Mouse (Mus musculus) cerebellum, adult 2 months (tissue): ENCODE measurements around the gene Sirt4. TPM values are rescaled to one million over a fixed set of nuclear protein-coding genes. Genes with fewer than 3 reads are reported as not detected.
A peak's percentile ranks its signal among the peaks of the same experiment; 100 is the strongest.
"Not testable (repeated sequence)": the region's sequence is repeated elsewhere in the genome, so short reads cannot be mapped to it uniquely, and the experiment has no call there.

Experiments
- DNase-seq, 2 experiments: peaks; one replicate each; pipeline ENCODE4 v3.0.0; 2021
- H3K27ac ChIP-seq: fragments of 200-500 bp; 2 replicates; pipeline ENCODE4 v1.5.1; 2012; ENCODE audit warnings: low read length, control low read depth, inconsistent platforms; ENCODE audit not compliant: insufficient read depth
- H3K27me3 ChIP-seq: fragments of 200-500 bp; 2 replicates; pipeline ENCODE4 v1.6.1; 2012; ENCODE audit warnings: inconsistent platforms, mild to moderate bottlenecking, low read length, moderate library complexity; ENCODE audit not compliant: control insufficient read depth, insufficient read depth
- H3K4me1 ChIP-seq: fragments of 200-500 bp; 2 replicates; pipeline ENCODE4 v1.6.1; 2011; ENCODE audit warnings: low read length; ENCODE audit not compliant: control insufficient read depth, insufficient read depth
- H3K4me3 ChIP-seq: fragments of 200-500 bp; replicated peaks from 2 replicates; pipeline ENCODE3; 2011; ENCODE audit warnings: mild to moderate bottlenecking, low read depth, low read length, control low read depth; ENCODE audit not compliant: insufficient read depth
- CTCF ChIP-seq: fragments of 200-500 bp; IDR thresholded peaks from 2 replicates; pipeline ENCODE4 v1.5.1; 2011; ENCODE audit warnings: low read depth, mild to moderate bottlenecking, control low read depth, low read length, moderate library complexity, borderline replicate concordance; ENCODE audit not compliant: insufficient read depth
- POLR2A ChIP-seq: fragments of 200-500 bp; IDR thresholded peaks from 2 replicates; pipeline ENCODE4 v1.6.1; 2011; ENCODE audit warnings: low read length, control low read depth, borderline replicate concordance; ENCODE audit not compliant: insufficient read depth
- WGBS: fragments of 180-500 bp; shearing (Covaris S2); methylation state at CpG from one replicate; pipeline ENCODE4 v1.1.7; 2018; 5-methylcytosine and 5-hydroxymethylcytosine counted together
- polyA plus RNA-seq: library from polyadenylated mRNA; depleted of rRNA; stranded (reverse); fragments of >200 nt; gene quantifications from 2 replicates; pipeline ENCODE4 v1.2.3, GENCODE M21; 2012

The Sirt4 gene
- polyA plus RNA-seq, 1 experiment: 114 TPM

DNA sequence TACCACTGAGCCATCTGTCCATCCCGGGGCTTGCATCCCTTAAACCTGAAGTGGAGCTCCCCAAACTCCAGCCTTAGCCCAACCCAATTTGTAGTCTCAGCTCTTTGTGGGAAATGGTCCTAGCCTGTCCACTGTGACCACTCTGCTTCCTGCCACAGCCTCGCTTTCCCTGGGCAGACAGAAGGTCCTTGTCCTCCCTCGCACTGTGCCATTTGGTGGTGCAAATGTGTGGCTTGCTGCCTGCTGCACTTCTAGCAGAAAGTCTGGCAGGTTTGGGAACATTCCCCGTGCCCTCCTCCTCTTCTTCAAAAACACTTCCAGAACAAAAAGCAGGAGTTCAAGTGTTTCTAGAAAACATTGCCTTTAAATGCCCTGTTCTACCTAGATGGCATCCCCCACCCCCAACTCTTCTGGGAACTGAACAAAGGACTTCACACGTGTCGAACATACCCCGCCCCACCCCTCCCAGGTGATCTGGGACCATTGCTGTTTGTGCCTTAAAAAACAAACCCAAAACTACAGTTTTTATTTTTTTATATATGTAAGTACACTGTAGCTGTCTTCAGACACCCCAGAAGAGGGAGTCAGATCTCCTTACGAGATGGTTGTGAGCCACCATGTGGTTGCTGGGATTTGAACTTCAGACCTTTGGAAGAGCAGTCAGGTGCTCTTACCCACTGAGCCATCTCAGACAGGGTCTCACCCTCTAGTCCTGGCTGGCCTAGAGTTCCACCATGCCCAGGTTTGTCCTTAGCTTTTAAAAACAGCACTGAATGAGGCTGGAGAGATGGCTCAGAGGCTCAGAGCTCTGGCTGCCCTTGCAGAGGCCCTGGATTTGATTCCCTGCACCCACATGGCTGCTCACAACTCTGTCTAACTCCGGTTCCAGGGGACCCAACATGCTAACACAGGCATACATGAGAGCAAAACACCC is 14.0 kb upstream of the Sirt4 start:
- peak; percentile 66 to 73 for DNase-seq
- WGBS: 44% methylated on average over 9 of the region's 9 CpGs
- Histone ChIP-seq H3K27ac (peak overlapping the region; percentile 51; the same call in 1 of the 2 replicates), H3K4me3 (no peak overlapping the region), H3K27me3 (no peaks in the 10 kb centered on the region), H3K4me1 (peaks cover 6% of the 10 kb centered on the region; the same call in 1 of the 2 replicates)
- no peak for TF ChIP-seq CTCF
- TF ChIP-seq POLR2A: no peak

DNA sequence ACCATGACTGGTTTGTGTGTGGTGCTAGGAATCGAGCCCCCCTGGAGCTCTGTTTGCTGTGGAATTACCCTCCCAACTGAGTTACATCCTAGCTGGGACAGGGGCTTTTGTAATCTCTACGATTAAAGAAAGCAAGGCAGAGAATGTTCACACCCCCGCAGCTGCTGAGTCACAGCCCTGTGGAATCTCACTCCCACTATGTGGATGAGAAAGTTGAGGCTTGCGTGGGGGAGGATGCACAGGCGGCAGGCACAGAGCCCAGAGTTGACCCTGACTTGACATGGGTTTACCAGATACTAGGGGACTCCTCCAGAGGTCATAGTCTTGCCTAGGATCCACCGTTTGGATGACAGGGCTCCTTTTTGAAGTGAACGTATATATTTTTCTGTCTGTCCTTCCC is 12.5 kb upstream of the Sirt4 start:
- Histone ChIP-seq H3K4me1 (peaks cover 9% of the 10 kb centered on the region; the same call in 1 of the 2 replicates), H3K27me3 (no peaks in the 10 kb centered on the region), H3K27ac (no peak overlapping the region), H3K4me3 (no peak overlapping the region)
- TF ChIP-seq POLR2A: no peak
- no peak for TF ChIP-seq CTCF
- WGBS: 79% methylated on average over 7 of the region's 7 CpGs
- DNase-seq: no peak

DNA sequence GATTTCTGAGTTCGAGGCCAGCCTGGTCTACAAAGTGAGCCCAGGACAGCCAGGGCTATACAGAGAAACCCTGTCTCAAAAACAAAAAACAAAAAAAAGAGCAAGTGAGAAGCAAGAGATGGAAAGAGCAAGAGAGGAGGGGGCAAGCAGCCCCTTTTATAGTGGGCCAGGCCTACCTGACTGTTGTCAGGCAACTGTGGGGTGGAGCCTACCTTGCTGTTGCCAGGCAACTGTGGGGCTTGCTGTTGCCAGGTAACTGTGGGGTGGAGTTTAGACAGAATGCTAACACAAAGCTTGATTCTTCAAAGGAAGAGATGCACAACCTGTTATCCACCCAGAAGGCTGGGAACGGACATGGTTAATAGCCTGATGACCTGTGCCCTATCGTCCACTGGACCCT is 11.1 kb upstream of the Sirt4 start:
- not testable (repeated sequence) for H3K27me3 ChIP-seq, H3K4me3 ChIP-seq, H3K27ac ChIP-seq
- peaks cover 11% of the 10 kb centered on the region; the same call in 1 of the 2 replicates for H3K4me1 ChIP-seq
- WGBS: 88% methylated on average over 3 of the region's 3 CpGs
- DNase-seq: peak in 1 of 2 experiments; percentile 9

DNA sequence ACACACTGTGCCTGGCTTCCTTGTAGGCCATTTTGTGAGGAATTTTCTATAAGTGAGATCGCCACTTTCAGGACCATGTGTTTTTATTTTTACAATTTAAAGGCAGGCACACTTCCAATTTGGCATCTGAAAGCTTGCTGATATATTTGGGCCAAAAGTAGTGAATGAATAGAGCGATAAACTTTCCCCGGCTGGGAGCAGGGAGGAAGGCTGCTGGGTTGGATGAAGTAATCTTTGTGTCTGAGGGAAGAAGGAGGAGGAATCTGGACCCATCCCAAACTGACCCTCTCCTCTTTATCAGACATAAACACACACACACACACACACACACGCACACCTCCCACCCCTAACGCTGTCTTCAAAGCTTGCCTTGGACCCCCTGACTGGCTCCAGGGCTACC is 8.9 kb upstream of the Sirt4 start:
- H3K27ac ChIP-seq: no peak overlapping the region
- 53% methylated on average over 5 of the region's 5 CpGs for WGBS

DNA sequence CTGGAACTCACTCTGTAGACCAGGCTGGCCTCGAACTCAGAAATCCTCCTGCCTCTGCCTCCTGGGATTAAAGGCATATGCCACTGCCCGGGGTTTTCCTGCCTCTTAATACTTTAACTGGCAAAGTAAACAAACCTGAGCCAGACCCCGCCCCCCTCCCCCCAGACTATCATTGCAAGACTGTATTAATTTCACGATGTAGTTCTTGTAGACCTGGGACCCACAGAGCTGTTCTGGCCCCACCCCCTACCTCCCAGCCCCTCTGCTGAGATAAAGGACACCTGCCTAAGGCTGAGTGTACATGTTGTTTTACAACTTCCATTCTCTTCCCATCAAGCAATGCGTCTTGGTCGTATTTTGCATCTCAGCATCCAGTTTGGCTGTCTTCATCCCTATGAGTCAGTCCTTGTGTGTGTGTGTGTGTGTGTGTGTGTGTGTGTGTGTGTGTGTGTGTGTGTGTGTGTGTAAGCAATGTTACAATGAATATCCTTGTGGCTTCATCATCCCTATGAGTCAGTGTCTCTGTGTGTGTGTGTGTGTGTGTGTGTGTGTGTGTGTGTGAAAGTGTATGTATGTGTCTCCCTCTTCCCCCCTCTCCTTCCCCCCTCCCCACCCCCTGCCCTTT is 8.3 kb upstream of the Sirt4 start:
- peaks cover 8% of the 10 kb centered on the region; the same call in 1 of the 2 replicates for H3K4me1 ChIP-seq
- H3K4me3 ChIP-seq: no peak overlapping the region
- DNase-seq: no peak
- WGBS: 77% methylated on average over 6 of the region's 6 CpGs
- no peak for TF ChIP-seq CTCF
- no peak for TF ChIP-seq POLR2A
- no peaks in the 10 kb centered on the region for H3K27me3 ChIP-seq
- no peak overlapping the region for H3K27ac ChIP-seq

More for the DNA sequence above, 8.9 kb upstream of the Sirt4 start:
- no peak for DNase-seq
- Histone ChIP-seq H3K4me1 (peaks cover 14% of the 10 kb centered on the region; the same call in 1 of the 2 replicates), H3K27me3 (no peaks in the 10 kb centered on the region), H3K4me3 (no peak overlapping the region)
- TF ChIP-seq POLR2A (no peak), CTCF (no peak)

- peak overlapping the region; percentile 20 for H3K4me3 ChIP-seq
- peaks cover 8% of the 10 kb centered on the region; the same call in 1 of the 2 replicates for H3K4me1 ChIP-seq
- H3K27ac ChIP-seq: no peak overlapping the region; the same call in 1 of the 2 replicates
- DNase-seq: peak; percentile 68 to 70
- 4% methylated on average over 28 of the region's 28 CpGs for WGBS
- H3K27me3 ChIP-seq: no peaks in the 10 kb centered on the region
- TF ChIP-seq CTCF (no peak), POLR2A (no peak)
Observed at GRCm38 (mm10) chr5:115491771-115492322, 7.3 kb upstream of the Sirt4 start.

DNA sequence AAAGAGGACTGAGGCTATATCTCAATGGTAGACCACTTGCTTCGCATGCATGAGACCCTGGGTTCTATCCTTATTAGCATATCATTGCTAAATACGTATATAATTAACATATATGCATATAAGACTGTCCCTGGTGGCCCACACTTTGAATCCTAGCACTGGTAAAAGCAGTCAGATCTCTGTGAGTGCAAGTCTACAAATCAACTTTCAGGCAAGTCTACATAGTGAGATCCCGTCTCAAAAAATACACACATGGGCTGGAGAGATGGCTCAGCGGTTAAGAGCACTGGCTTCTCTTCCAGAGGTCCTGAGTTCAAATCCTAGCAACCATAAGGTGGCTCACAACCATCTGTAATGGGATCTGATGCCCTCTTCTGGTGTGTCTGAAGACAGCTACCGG is 6.6 kb upstream of the Sirt4 start:
- WGBS: 45% methylated on average over 5 of the region's 5 CpGs
- H3K27me3 ChIP-seq: no peaks in the 10 kb centered on the region
- no peak overlapping the region for H3K4me3 ChIP-seq
- TF ChIP-seq POLR2A (no peak), CTCF (no peak)
- DNase-seq: no peak
- no peak overlapping the region for H3K27ac ChIP-seq
- H3K4me1 ChIP-seq: peaks cover 8% of the 10 kb centered on the region; the same call in 1 of the 2 replicates

- no peak overlapping the region for H3K27ac ChIP-seq
- no peaks in the 10 kb centered on the region for H3K27me3 ChIP-seq
- H3K4me1 ChIP-seq: peaks cover 8% of the 10 kb centered on the region; the same call in 1 of the 2 replicates
- 6% methylated on average over 8 of the region's 8 CpGs for WGBS
- DNase-seq: no peak
- H3K4me3 ChIP-seq: no peak overlapping the region
- no peak for TF ChIP-seq POLR2A
- TF ChIP-seq CTCF: no peak
Observed at GRCm38 (mm10) chr5:115490638-115491000, 6.1 kb upstream of the Sirt4 start.
